Mouse (Mus musculus) bone marrow, adult 2 months (tissue): ENCODE results near the gene Prss35.

Experiments
- CTCF ChIP-seq: fragments of 200-500 bp; IDR thresholded peaks from 2 replicates; pipeline ENCODE4 v1.5.1; 2011; ENCODE audit warnings: low read length, control low read depth; ENCODE audit not compliant: control insufficient read depth, insufficient read depth
- POLR2A ChIP-seq: fragments of 200-500 bp; IDR thresholded peaks from 2 replicates; pipeline ENCODE4 v1.6.1; 2011; ENCODE audit warnings: low read depth, mild to moderate bottlenecking, control low read depth, low read length, borderline replicate concordance; ENCODE audit not compliant: control insufficient read depth

- no peak for TF ChIP-seq POLR2A
- TF ChIP-seq CTCF: no peak
Measured at GRCm38 (mm10) chr9:86726381-86726720, 17.1 kb upstream of the Prss35 start.
